Mouse (Mus musculus): ENCODE results near the gene Irx5. TPM values are rescaled to one million over a fixed set of nuclear protein-coding genes. Genes with fewer than 3 reads are reported as not detected.
A peak's percentile ranks its signal among the peaks of the same experiment; 100 is the strongest.

The Irx5 gene
- total RNA-seq, 2 experiments from 2014 or later, result not detected

DNA sequence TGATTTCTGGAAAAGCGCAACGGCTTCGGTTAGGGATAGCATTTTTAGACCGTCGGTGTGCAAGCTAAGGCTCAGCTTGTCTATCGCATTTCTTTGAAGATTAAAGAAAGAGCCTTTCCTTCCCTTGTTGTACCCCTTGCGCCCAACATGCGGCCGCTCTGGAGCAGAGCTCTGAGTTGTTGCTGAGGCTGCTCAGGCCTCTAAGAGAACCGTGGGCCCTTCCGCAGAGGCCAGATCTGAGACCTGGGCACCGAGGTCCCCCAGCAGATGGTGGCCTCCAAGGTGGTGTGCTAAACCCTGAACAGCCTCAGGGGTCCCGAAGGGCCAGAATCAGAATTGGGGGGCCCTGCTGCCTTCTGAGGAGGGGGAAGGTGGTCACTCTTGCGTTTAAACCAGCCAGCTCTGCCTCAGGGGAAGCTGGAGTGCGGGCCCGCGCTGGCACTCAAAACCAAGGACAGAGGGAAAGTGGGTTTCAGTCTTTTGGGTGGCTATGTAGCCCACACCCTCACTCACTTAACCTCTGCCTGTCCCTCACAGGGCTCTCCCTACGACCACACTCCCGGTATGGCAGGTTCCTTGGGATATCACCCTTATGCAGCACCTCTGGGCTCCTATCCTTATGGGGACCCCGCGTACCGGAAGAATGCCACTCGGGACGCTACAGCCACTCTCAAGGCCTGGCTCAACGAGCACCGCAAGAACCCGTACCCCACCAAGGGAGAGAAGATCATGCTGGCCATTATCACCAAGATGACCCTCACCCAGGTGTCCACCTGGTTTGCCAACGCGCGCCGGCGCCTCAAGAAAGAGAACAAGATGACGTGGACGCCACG is 1.8 kb downstream of the Irx5 start:
- intact Hi-C loops (cut with DNase I; ENCODE audit: low total_unique reads), result no loop called here
- DNase-seq, result no peak

DNA sequence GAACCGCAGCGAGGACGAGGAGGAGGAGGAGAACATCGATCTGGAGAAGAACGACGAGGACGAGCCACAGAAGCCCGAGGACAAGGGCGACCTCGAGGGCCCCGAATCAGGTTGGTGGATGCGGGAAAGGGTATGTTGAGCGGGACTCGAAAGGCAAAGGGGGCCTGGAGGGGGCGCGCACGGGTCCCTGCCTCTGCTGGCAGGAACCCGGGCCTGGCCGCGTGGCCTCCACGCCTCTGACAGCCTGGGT is 2.3 kb downstream of the Irx5 start:
- intact Hi-C loops (cut with DNase I; ENCODE audit: low total_unique reads), result loop anchor here (5.0 to 10.0 kb wide), 2 partner anchors 253 to 825 kb away; no protein-coding TSS in a partner anchor
- DNase-seq, result no peak

- intact Hi-C loops (cut with DNase I; ENCODE audit: low total_unique reads), result loop anchor here (5.0 to 10.0 kb wide), 2 partner anchors 252 to 825 kb away; no protein-coding TSS in a partner anchor
- DNase-seq, result no peak
These were observed 2.8 kb downstream of the Irx5 start for GRCm38 (mm10) chr8:92360083-92360861.

DNA sequence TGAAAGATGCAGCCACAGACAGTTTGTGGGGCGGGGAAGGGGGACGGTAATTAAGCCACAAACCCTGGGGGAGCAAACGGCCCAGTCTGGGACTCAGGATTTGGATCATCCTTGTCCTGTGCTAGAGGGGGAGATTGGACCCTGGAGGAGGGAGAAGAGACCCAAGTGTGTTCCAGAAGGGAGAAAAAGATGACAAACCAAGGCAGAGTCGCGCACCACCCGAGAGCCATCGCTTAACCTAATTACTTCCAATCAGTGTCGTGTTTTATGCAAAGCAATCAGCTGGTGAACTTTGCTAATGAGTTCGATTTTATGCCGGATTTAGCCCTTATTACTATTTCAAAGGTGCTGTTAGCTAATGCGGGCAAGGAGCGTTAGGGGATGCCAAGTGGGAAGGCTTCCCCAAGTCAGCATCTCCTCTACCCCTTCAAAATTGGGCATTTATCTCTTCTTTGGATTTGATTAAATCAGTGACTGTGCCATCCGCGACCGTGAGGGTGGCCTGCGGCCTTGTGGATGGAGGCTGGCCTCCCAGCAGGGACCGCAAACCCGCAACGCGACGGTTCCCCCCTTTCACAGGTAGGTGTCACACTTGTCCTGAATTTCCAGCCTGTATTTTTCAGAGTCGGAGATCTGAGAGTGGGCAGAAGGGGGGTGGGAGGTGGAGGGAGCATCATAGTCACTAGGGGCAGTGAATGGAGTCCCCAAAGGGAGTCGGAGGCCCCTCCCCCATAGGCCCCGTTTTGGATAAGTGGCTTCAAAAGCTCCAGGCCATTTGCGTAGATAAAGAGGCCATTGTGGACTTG is 4.3 kb downstream of the Irx5 start:
- intact Hi-C loops (cut with DNase I; ENCODE audit: low total_unique reads), result loop anchor here (5.0 to 10.0 kb wide), 2 partner anchors 251 to 827 kb away; no protein-coding TSS in a partner anchor

GRCm38 (mm10) chr8:92362396-92363115 is 5.1 kb downstream of the Irx5 start:
- intact Hi-C loops (cut with DNase I; ENCODE audit: low total_unique reads), result loop anchor here (5.0 to 10.0 kb wide), 2 partner anchors 250 to 828 kb away; no protein-coding TSS in a partner anchor
- DNase-seq, result no peak

More for the DNA sequence above, 4.3 kb downstream of the Irx5 start:
- no peak for DNase-seq

GRCm38 (mm10) chr8:92363217-92364147 is 6.1 kb downstream of the Irx5 start:
- intact Hi-C loops (cut with DNase I; ENCODE audit: low total_unique reads), result loop anchor here (5.0 to 10.0 kb wide), 2 partner anchors 249 to 829 kb away; no protein-coding TSS in a partner anchor
- no peak for DNase-seq

DNA sequence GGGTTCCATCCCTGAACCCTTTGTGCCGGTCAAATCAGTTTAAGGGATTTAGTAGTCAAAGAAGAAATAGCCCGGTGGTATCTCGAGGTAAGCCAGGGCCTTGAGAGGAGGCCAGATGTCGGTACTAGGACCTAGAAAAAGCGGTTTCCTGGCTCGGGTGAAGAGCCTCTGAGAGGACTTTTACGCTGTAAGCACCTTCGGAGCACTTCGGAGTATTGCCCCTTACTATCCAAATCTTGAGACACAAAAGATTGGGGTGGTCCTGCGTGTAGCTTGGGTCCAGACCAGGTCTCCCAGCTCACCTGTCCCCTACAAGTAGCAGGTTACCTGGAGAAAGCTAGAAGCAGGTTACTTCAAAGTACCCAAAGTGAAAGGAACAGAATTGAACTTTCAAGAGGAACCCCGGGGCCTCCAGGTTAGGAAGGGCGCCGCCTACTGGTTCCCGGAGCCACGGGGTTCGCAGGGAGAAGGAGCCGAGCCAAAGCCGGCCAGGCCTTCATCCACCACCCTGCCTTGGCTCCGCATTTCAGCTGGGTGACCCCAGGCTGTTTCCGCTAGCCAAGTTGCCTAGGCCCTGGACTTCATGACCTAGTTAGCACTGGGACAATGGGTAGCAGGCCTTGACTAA is 6.8 kb downstream of the Irx5 start:
- intact Hi-C loops (cut with DNase I; ENCODE audit: low total_unique reads), result loop anchor here (5.0 to 10.0 kb wide), 2 partner anchors 248 to 829 kb away; no protein-coding TSS in a partner anchor
- peak; percentile 44 for DNase-seq

- intact Hi-C loops (cut with DNase I; ENCODE audit: low total_unique reads), result loop anchor here (5.0 to 10.0 kb wide), 3 partner anchors 247 to 830 kb away; no protein-coding TSS in a partner anchor
- DNase-seq, result no peak
These were observed 7.4 kb downstream of the Irx5 start for GRCm38 (mm10) chr8:92364776-92365240.

DNA sequence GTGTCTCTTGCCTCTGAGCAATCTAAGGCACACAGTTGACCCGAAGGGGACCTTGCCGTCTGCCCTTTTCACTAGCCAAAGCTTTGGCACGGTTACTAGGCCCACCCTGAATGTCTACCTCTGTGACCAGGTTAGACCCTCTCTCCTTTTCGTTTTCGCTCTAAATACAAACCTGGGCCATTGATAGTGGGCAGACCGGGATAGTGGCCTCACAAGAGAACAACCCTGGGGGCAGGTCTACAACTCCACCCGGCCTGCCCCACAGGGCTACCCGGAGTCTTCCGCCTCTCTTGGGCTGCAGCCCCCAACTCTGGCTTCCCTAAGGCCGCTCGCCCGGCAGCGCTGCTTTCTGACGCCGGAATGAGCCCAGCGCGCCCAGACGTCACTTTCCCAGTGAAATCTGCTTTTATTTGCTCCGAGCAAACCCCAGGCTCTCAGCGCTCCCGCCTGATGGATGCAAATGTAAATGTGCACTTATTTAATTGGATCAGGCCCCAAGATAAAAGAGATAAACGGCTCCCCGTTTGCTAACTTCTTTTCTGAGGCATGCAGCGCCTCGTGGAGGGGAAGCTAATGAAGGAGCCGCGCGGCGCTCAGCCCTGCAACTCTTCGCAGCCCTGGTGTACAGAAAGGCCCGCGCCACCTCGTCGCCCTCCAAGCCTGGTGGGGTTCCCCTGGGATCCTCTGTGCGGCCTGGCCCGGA is 8.0 kb downstream of the Irx5 start:
- no peak for DNase-seq
- intact Hi-C loops (cut with DNase I; ENCODE audit: low total_unique reads), result loop anchor here (5.0 to 10.0 kb wide), 2 partner anchors 568 to 831 kb away; no protein-coding TSS in a partner anchor

DNA sequence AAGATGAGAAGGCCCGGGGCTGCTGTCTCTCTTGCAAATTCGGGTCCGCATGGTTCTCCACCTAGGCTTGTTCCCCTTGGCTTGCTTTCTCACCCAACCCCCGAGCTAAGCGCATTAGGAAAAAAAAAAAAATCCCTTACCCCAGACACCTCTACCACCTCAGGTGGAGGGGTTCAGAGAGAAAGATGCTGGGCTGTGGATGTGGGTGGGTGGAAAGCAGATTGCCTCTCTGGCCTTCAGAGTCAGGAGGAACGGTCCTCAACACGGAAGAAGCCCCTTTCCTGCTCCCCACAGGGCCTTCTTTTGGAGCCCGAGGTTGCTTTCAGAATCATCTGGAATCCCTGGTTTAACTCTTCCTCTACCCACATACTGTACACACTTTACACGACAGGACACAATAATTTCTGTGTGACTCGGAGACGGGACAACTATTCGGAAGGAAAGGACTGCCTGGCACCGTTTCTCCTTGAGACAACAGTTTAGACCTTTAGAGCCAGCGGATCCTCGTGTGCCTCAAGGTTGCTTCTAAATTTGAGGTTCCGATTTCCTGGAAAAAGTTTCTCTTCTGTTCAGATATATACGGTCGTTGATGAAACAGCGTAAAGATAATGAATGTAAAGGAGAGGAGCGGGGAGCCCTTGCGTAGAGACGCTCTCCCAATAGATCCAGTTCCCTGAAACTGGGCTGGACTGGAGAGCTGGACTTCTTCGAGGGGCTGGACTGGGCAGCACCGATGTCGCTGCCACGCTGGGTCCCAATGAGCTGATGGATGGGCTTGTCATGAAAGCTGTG is 8.7 kb downstream of the Irx5 start:
- DNase-seq, result no peak
- intact Hi-C loops (cut with DNase I; ENCODE audit: low total_unique reads), result loop anchor here (5.0 to 10.0 kb wide), 2 partner anchors 569 to 831 kb away; no protein-coding TSS in a partner anchor

- intact Hi-C loops (cut with DNase I; ENCODE audit: low total_unique reads), result loop anchor here (5.0 to 10.0 kb wide), 2 partner anchors 570 to 832 kb away; no protein-coding TSS in a partner anchor
- peak; percentile 20 for DNase-seq
These were observed 9.4 kb downstream of the Irx5 start for GRCm38 (mm10) chr8:92366736-92367267.

DNA sequence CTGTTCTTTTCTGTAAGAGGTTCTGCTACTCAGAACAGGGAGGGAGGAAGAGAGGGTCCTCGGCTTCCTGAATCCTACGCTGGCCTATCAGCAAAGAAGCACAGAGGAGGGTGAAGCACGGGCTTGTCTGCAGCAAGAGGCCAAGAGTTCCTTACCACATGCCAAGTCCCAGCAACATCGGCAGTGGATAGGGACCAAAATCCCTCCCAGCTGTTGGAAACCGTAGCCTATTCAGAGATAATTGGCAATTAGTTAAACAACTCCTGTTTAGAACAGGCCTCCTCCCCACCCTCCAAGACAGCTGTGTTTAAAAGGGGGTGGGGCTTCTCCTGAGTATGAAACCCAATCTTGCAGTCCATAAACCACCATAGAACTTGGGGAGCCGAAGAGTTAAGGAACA is 22.1 kb downstream of the Irx5 start:
- intact Hi-C loops (cut with DNase I; ENCODE audit: low total_unique reads), result no loop called here
- DNase-seq, result no peak

- DNase-seq, result no peak
These were observed 23.1 kb downstream of the Irx5 start for GRCm38 (mm10) chr8:92380571-92380970.

GRCm38 (mm10) chr8:92387893-92388292 is 30.5 kb downstream of the Irx5 start:
- no peak for DNase-seq
- intact Hi-C loops (cut with DNase I; ENCODE audit: low total_unique reads), result no loop called here

More at GRCm38 (mm10) chr8:92380571-92380970, 23.1 kb downstream of the Irx5 start:
- intact Hi-C loops (cut with DNase I; ENCODE audit: low total_unique reads), result no loop called here

DNA sequence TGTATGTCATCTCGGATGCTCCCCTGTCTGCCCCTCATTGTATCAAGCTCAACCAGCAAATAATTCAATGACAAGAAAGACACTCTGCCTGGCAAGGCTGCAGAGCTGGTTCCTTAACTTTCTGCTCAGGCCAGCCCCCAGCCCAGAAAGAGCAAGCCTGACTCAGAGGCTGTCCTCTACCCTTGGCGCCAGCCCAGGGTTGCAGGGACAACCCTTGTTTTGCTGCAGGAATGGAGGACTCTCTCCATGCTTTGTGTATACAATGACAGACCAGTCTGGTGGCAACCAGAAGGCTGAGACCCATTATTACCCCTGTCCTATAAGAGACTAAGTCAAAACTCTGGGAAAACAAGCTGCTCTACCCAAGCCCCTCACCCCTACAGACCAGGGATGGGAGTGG is 46.8 kb downstream of the Irx5 start:
- DNase-seq, result no peak

More for the DNA sequence above, 46.8 kb downstream of the Irx5 start:
- intact Hi-C loops (cut with DNase I; ENCODE audit: low total_unique reads), result no loop called here

All from gastrocnemius, postnatal 14 days (tissue).